ENCODE assay signal across 8 mouse cellular contexts in genomic region chr2:180070481-180071453, GRCm38 (mm10). TPM values are rescaled to one million over a fixed set of nuclear protein-coding genes. Genes with fewer than 3 reads are reported as not detected.
DNase-seq lines count a peak whose midpoint lies in the region; ATAC-seq and TF ChIP-seq lines count a peak whose summit lies in the region.

Gene Mtg2, plus strand, starts transcription at chr2:180070588.

- H3K27ac ChIP-seq in forebrain, embryonic 15.5 days (replicated peaks), result peak within 1 kb of the TSS; percentile 89

- H3K9ac ChIP-seq in forebrain, embryonic 15.5 days (replicated peaks), result peak within 1 kb of the TSS; percentile 72

- peak; percentile 93 for DNase-seq in ES-CJ7 (ENCODE audit: low read depth, low spot score)
- peak; percentile 95 for DNase-seq in cerebellum, adult 11 months
- DNase-seq in heart, postnatal 25 days (ENCODE audit: low spot score), result peak; percentile 89
- DNase-seq in layer of hippocampus, adult 18-20 months (ENCODE audit: low spot score in 2 of 2), result peak; percentile 95 to 97
- DNase-seq in lung, adult 2 months, result peak; percentile 97
- DNase-seq in thymus, adult 18-20 months, result peak; percentile 86 to 90

- intact Hi-C loops in heart, postnatal 25 days (cut with DNase I), result no loop called here

- peak; percentile 96 for ATAC-seq in forebrain, embryonic 15.5 days (replicated peaks)
- peak; percentile 80 for ATAC-seq in neutrophil, adult 5-6 weeks (ENCODE audit: extremely low read depth, insufficient number of reproducible peaks, low FRiP score, poor library complexity, severe bottlenecking)

- H3K9me3 ChIP-seq in forebrain, embryonic 15.5 days, result no peaks in the 10 kb centered on the region

- 3% methylated on average over 58 of the region's 58 CpGs for WGBS in forebrain, embryonic 15.5 days
- WGBS in lung, adult 2 months, result 4% methylated on average over 58 of the region's 58 CpGs

- H3K36me3 ChIP-seq in forebrain, embryonic 15.5 days, result peaks cover 18% of the 10 kb centered on the region

- peak within 1 kb of the TSS; percentile 73 for H3K4me3 ChIP-seq in forebrain, embryonic 15.5 days
- peak within 1 kb of the TSS; percentile 91 for H3K4me3 ChIP-seq in lung, adult 2 months (replicated peaks; ENCODE audit: extremely low read depth, low read depth, low read length)

- H3K27me3 ChIP-seq in forebrain, embryonic 15.5 days, result no peaks in the 10 kb centered on the region

- peaks cover 18% of the 10 kb centered on the region for H3K4me1 ChIP-seq in forebrain, embryonic 15.5 days
- peaks cover 8% of the 10 kb centered on the region for H3K4me1 ChIP-seq in lung, adult 2 months (ENCODE audit: control insufficient read depth, insufficient read depth, low read length)

- peak; percentile 86 for TF ChIP-seq POLR2A in lung, adult 2 months (IDR thresholded peaks at IDR 0.05; ENCODE audit: borderline replicate concordance, extremely low read depth, low read depth, low read length)

- peak within 1 kb of the TSS; percentile 66 for H3K4me2 ChIP-seq in forebrain, embryonic 15.5 days (replicated peaks)

- no peak for TF ChIP-seq CTCF in lung, adult 2 months (IDR thresholded peaks at IDR 0.05; ENCODE audit: insufficient read depth, low read length)

RNA-seq across cellular contexts. Expression of gene Mtg2, which starts in this region (rescaled TPM):
- polyA plus RNA-seq in forebrain, embryonic 15.5 days (2015; fragmentation: Nextera tagmentation; extraction: Ambion mirVana), result 35.6 and 38.5 TPM in 2 replicates
- 10 to 100 TPM; 23.0 to 27.4 TPM for total RNA-seq in heart, postnatal 25 days (2021)
- 10 to 100 TPM; 17.9 to 18.9 TPM for total RNA-seq in layer of hippocampus, adult 18-20 months (2021)
- polyA plus RNA-seq in lung, adult 2 months (2012; rRNA removed), result 15.2 and 17.1 TPM in 2 replicates
- total RNA-seq in neutrophil, adult 5-6 weeks (2017), result 20.4 and 23.2 TPM in 2 replicates

Comparison
In these comparisons a context has a peak if more than half of its experiments do, and no peak if none do; other contexts are left out.
1. Peak in every context shown above with its lines: DNase-seq, ATAC-seq, H3K4me3 ChIP-seq and H3K27ac ChIP-seq.